Mouse (Mus musculus) erythroblast, adult 5-6 weeks (primary cell): Measurements from ENCODE around the gene Ifnk. TPM values are rescaled to one million over a fixed set of nuclear protein-coding genes. Genes with fewer than 3 reads are reported as not detected.

Experiments
- ATAC-seq: replicated peaks from 2 replicates; pipeline ENCODE4 v1.8.0; 2016; ENCODE audit warnings: moderate number of reproducible peaks, mild to moderate bottlenecking, moderate TSS enrichment, inconsistent platforms; ENCODE audit not compliant: poor library complexity, low FRiP score, severe bottlenecking
- total RNA-seq, 2 experiments: library from RNA; stranded (forward) in 1 of 2; stranded (reverse) in 1 of 2; fragments of 150-400 nt in 1 of 2; fragments of 200-764, 138-1000 nt in 1 of 2; gene quantifications; 2 replicates each; pipeline versions ENCODE4 v1.2.3 to v1.2.4; 2015 to 2017; ENCODE audit warnings: low replicate concordance in 2 of 2

The Ifnk gene
- total RNA-seq, 2 experiments from 2014 or later = not detected

DNA sequence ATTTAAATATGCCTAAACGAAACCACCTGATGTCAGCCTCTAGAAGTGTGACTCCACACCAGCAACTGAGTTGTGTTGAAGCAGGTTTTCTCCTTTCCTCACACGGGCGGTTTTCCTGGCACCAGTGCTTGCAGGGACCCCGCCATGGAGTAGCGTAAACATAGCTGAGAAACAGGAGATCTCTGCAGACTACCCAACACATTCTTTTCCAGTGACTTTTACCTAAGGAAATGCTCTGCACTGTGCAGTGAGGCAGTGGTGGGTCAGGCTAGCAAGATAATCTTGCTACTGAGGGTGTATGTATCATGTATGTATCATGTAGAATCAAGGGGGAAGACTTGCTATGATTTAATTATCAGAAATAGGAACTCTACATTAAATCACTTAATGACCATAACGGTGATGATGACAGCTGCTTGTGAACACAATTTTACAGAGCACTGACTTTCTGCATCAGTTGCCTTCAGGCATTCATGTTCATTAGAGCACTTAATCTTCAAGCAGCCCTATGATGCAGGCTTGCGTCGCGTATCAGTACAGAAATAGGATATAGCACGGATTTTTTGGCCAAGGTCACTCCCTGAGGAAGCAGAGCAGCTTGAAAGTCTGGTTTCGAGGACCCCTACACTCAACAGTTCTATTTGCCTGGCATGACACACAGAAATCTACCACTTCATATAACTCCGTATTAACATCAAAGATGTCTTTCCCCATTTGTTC, 26.2 kb downstream of the Ifnk start:
- no peak for ATAC-seq

GRCm38 (mm10) chr4:35187617-35188326, 35.9 kb downstream of the Ifnk start:
- ATAC-seq = no peak

DNA sequence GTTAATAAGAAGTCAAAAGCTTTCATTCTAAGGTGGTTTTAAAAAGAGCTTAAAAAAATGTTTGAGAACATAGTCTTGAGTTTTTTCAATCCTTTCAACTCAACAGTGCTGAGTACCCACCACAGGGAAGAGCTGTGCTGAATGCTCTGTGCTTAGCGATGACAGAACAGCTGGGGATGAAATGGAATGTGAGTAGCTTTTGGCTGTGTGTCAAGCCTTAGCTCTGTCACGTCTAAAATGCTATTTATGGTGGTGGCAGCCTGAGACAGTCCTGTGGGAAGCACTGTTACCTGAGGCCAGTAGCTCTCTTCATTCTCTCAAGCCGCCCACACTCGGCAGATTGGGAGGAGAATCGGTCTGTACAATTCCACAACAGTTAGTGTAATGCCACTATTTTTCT, 37.9 kb downstream of the Ifnk start:
- no peak for ATAC-seq

DNA sequence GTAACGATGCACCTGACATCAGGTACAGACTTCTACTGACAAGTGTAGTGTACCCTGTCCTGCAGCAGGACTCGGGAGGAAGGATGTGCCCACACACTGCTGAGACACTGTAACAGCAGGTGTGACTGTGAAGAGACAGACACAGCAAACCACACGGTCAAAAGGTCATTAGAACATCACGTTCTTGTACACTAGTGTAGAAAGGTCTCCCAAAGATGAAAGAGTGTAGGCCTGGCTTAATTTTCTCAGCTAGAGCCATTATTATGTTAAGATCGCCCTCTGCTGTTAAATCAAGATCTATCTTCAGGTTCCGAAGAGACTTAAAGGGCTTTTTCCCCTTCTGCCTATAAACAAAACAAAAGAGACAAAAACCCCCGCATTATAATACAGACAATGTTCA, 40.9 kb downstream of the Ifnk start:
- no peak for ATAC-seq

GRCm38 (mm10) chr4:35201700-35202099, 49.8 kb downstream of the Ifnk start:
- no peak for ATAC-seq

Other genes with a start within 250 kb of the Ifnk start
- gene Mob3b, start 5.4 kb downstream of the Ifnk start, total RNA-seq (2015; ENCODE audit: low replicate concordance) = 0.19 and 1.3 TPM in 2 replicates
- gene Mob3b, start 5.4 kb downstream of the Ifnk start, total RNA-seq (2017; ENCODE audit: low replicate concordance) = 0.98 and 1.2 TPM in 2 replicates
- gene C9orf72, start 74.1 kb downstream of the Ifnk start, total RNA-seq (2015; ENCODE audit: low replicate concordance) = 2.1 and 4.8 TPM in 2 replicates
- 1.4 and 5.5 TPM in 2 replicates for gene C9orf72, start 74.1 kb downstream of the Ifnk start, total RNA-seq (2017; ENCODE audit: low replicate concordance)